Mouse (Mus musculus) kidney, adult 2 months (tissue): ENCODE results near the gene Zfp114. TPM values are rescaled to one million over a fixed set of nuclear protein-coding genes. Genes with fewer than 3 reads are reported as not detected.

Experiments
- DNase-seq: peaks from one replicate; pipeline ENCODE4 v3.0.0; 2021
- H3K27ac ChIP-seq: fragments of 200-500 bp; 2 replicates; pipeline ENCODE4 v1.5.1; 2012; ENCODE audit warnings: low read depth, low read length, control low read depth, inconsistent platforms; ENCODE audit not compliant: insufficient read depth
- H3K27me3 ChIP-seq: fragments of 200-500 bp; replicated peaks from 2 replicates; pipeline ENCODE4 v1.6.1; 2012; ENCODE audit warnings: mild to moderate bottlenecking, moderate library complexity, low read length, inconsistent platforms; ENCODE audit not compliant: control insufficient read depth, insufficient read depth
- H3K36me3 ChIP-seq: fragments of 200-500 bp; 2 replicates; pipeline ENCODE4 v1.6.1; 2012; ENCODE audit warnings: mild to moderate bottlenecking, moderate library complexity, low read length, inconsistent platforms; ENCODE audit not compliant: control insufficient read depth, insufficient read depth
- H3K4me1 ChIP-seq: fragments of 200-500 bp; 2 replicates; pipeline ENCODE4 v1.6.1; 2011; ENCODE audit warnings: low read length; ENCODE audit not compliant: control insufficient read depth, insufficient read depth
- H3K4me3 ChIP-seq: fragments of 200-500 bp; 2 replicates; pipeline ENCODE4 v1.5.1; 2011; ENCODE audit warnings: mild to moderate bottlenecking, low read depth, low read length, control low read depth; ENCODE audit not compliant: insufficient read depth
- CTCF ChIP-seq: fragments of 200-500 bp; conservative IDR thresholded peaks from 2 replicates; pipeline ENCODE4 v1.5.1; 2011; ENCODE audit warnings: low read depth, mild to moderate bottlenecking, control low read depth, low read length, moderate library complexity, mixed read lengths; ENCODE audit not compliant: insufficient read depth, insufficient read length
- POLR2A ChIP-seq: fragments of 200-500 bp; IDR thresholded peaks from one replicate; pipeline ENCODE4 v1.6.1; 2011; ENCODE audit warnings: low read depth, low read length, control low read depth
- WGBS: fragments of 180-500 bp; shearing (Covaris S2); methylation state at CpG from one replicate; pipeline ENCODE4 v1.1.7; 2018; 5-methylcytosine and 5-hydroxymethylcytosine counted together
- polyA plus RNA-seq: library from polyadenylated mRNA; depleted of rRNA; stranded (reverse); fragments of >200 nt; gene quantifications from 2 replicates; pipeline ENCODE4 v1.2.3, GENCODE M21; 2012

Gene Zfp114
- polyA plus RNA-seq, 1 experiment: 0.30 TPM

GRCm38 (mm10) chr7:24187611-24188010 is 12.8 kb downstream of the Zfp114 start:
- WGBS: 69% methylated on average over 1 of the region's 1 CpGs
- no peak overlapping the region for H3K4me3 ChIP-seq
- no peak for TF ChIP-seq POLR2A
- TF ChIP-seq CTCF: no peak
- no peak overlapping the region for H3K27ac ChIP-seq
- H3K4me1 ChIP-seq: no peaks in the 10 kb centered on the region
- H3K36me3 ChIP-seq: no peaks in the 10 kb centered on the region
- no peaks in the 10 kb centered on the region for H3K27me3 ChIP-seq
- DNase-seq: no peak

GRCm38 (mm10) chr7:24188901-24189570 is 14.2 kb downstream of the Zfp114 start:
- H3K36me3 ChIP-seq: no peaks in the 10 kb centered on the region
- TF ChIP-seq CTCF (no peak), POLR2A (no peak)
- H3K4me1 ChIP-seq: no peaks in the 10 kb centered on the region
- H3K4me3 ChIP-seq: no peak overlapping the region
- no peak overlapping the region for H3K27ac ChIP-seq
- WGBS: 70% methylated on average over 4 of the region's 4 CpGs
- DNase-seq: no peak
- H3K27me3 ChIP-seq: no peaks in the 10 kb centered on the region

- 76% methylated on average over 5 of the region's 5 CpGs for WGBS
- Histone ChIP-seq H3K36me3 (no peaks in the 10 kb centered on the region), H3K4me3 (no peak overlapping the region), H3K4me1 (no peaks in the 10 kb centered on the region), H3K27me3 (no peaks in the 10 kb centered on the region), H3K27ac (no peak overlapping the region)
- TF ChIP-seq POLR2A: no peak
- TF ChIP-seq CTCF: no peak
- DNase-seq: no peak
Measured at GRCm38 (mm10) chr7:24189571-24189944, 14.7 kb downstream of the Zfp114 start.

GRCm38 (mm10) chr7:24191361-24191760 is 16.5 kb downstream of the Zfp114 start:
- H3K27me3 ChIP-seq: no peaks in the 10 kb centered on the region
- H3K27ac ChIP-seq: no peak overlapping the region
- no peak for TF ChIP-seq POLR2A
- TF ChIP-seq CTCF: no peak
- DNase-seq: no peak
- H3K36me3 ChIP-seq: peaks cover 1% of the 10 kb centered on the region; the same call in 1 of the 2 replicates
- WGBS: 95% methylated on average over 2 of the region's 2 CpGs
- H3K4me3 ChIP-seq: no peak overlapping the region
- no peaks in the 10 kb centered on the region for H3K4me1 ChIP-seq

GRCm38 (mm10) chr7:24193157-24193556 is 18.3 kb downstream of the Zfp114 start:
- no peak overlapping the region for H3K27ac ChIP-seq
- no peak for DNase-seq
- H3K4me3 ChIP-seq: no peak overlapping the region
- H3K27me3 ChIP-seq: no peaks in the 10 kb centered on the region
- H3K36me3 ChIP-seq: peaks cover 1% of the 10 kb centered on the region
- WGBS: 72% methylated on average over 3 of the region's 3 CpGs
- no peak for TF ChIP-seq POLR2A
- no peak for TF ChIP-seq CTCF
- H3K4me1 ChIP-seq: no peaks in the 10 kb centered on the region

GRCm38 (mm10) chr7:24196961-24197360 is 22.1 kb downstream of the Zfp114 start:
- peaks cover 11% of the 10 kb centered on the region for H3K36me3 ChIP-seq
- H3K4me3 ChIP-seq: no peak overlapping the region
- TF ChIP-seq POLR2A: no peak
- no peak for TF ChIP-seq CTCF
- no peak overlapping the region for H3K27ac ChIP-seq
- no peaks in the 10 kb centered on the region for H3K27me3 ChIP-seq
- 97% methylated on average over 4 of the region's 4 CpGs for WGBS
- no peak for DNase-seq
- H3K4me1 ChIP-seq: no peaks in the 10 kb centered on the region

- Histone ChIP-seq H3K36me3 (no peaks in the 10 kb centered on the region; the same call in 1 of the 2 replicates), H3K4me3 (peak overlapping the region; percentile 82), H3K4me1 (no peaks in the 10 kb centered on the region), H3K27me3 (no peaks in the 10 kb centered on the region), H3K27ac (no peak overlapping the region)
- no peak for TF ChIP-seq POLR2A
- 0 out of 2 replicates have a peak, but pooled peaks have one; percentile 13 for TF ChIP-seq CTCF
- peak; percentile 90 for DNase-seq
- WGBS: 12% methylated on average over 24 of the region's 24 CpGs
Measured at GRCm38 (mm10) chr7:24207488-24208261, 32.8 kb downstream of the Zfp114 start.
